Mouse (Mus musculus) cortical plate, adult 2 months (tissue): ENCODE results near the gene Mfap1b.

Experiments
- CTCF ChIP-seq: fragments of 200-500 bp; IDR thresholded peaks from 2 replicates; pipeline ENCODE4 v1.5.1; 2011; ENCODE audit warnings: mild to moderate bottlenecking, control low read depth, low read length; ENCODE audit not compliant: insufficient read depth; ENCODE audit errors: extremely low read depth
- POLR2A ChIP-seq: fragments of 200-500 bp; IDR thresholded peaks from 2 replicates; pipeline ENCODE4 v1.6.1; 2011; ENCODE audit warnings: mild to moderate bottlenecking, low read length, control low read depth; ENCODE audit not compliant: insufficient read depth; ENCODE audit errors: extremely low read depth

GRCm38 (mm10) chr2:121518106-121518505 is 44.2 kb upstream of the Mfap1b start:
- TF ChIP-seq POLR2A = no peak
- TF ChIP-seq CTCF = no peak
